Mouse (Mus musculus): Measurements from ENCODE around the gene Hoxd3.

Hoxd3 gene

GRCm38 (mm10) chr2:74711721-74712621, at the start of gene Hoxd3, which contains the start of gene Hoxd4:
TSS of gene Hoxd3 (plus strand) at chr2:74711927.
TSS of gene Hoxd4 (plus strand) at chr2:74711929.
- DNase-seq (ENCODE audit: low spot score), result no peak

GRCm38 (mm10) chr2:74663291-74663925, 48.3 kb upstream of the Hoxd3 start:
- DNase-seq (ENCODE audit: low spot score), result no peak

GRCm38 (mm10) chr2:74666411-74666810, 45.3 kb upstream of the Hoxd3 start:
- DNase-seq (ENCODE audit: low spot score), result no peak

GRCm38 (mm10) chr2:74667191-74667841, 44.4 kb upstream of the Hoxd3 start:
- DNase-seq (ENCODE audit: low spot score), result no peak

- no peak for DNase-seq (ENCODE audit: low spot score)
Observed at GRCm38 (mm10) chr2:74667842-74668357, 43.8 kb upstream of the Hoxd3 start, which contains the start of gene Hoxd13. TSS of gene Hoxd13 (plus strand) at chr2:74668310.

GRCm38 (mm10) chr2:74668370-74669229, 43.1 kb upstream of the Hoxd3 start:
- DNase-seq (ENCODE audit: low spot score), result no peak

- DNase-seq (ENCODE audit: low spot score), result no peak
Observed at GRCm38 (mm10) chr2:74669230-74669578, 42.5 kb upstream of the Hoxd3 start.

GRCm38 (mm10) chr2:74669650-74670235, 42.0 kb upstream of the Hoxd3 start:
- DNase-seq (ENCODE audit: low spot score), result no peak

- DNase-seq (ENCODE audit: low spot score), result no peak
Observed at GRCm38 (mm10) chr2:74670632-74671188, 41.0 kb upstream of the Hoxd3 start.

GRCm38 (mm10) chr2:74671847-74672246, 39.9 kb upstream of the Hoxd3 start:
- no peak for DNase-seq (ENCODE audit: low spot score)

GRCm38 (mm10) chr2:74672481-74673362, 39.0 kb upstream of the Hoxd3 start:
- peak; percentile 43 for DNase-seq (ENCODE audit: low spot score)

GRCm38 (mm10) chr2:74673835-74674425, 37.8 kb upstream of the Hoxd3 start:
- DNase-seq (ENCODE audit: low spot score), result no peak

- DNase-seq (ENCODE audit: low spot score), result no peak
Observed at GRCm38 (mm10) chr2:74674881-74675665, 36.7 kb upstream of the Hoxd3 start, which contains the start of gene Hoxd12. TSS of gene Hoxd12 (plus strand) at chr2:74675013.

- no peak for DNase-seq (ENCODE audit: low spot score)
Observed at GRCm38 (mm10) chr2:74675666-74676282, 36.0 kb upstream of the Hoxd3 start.

GRCm38 (mm10) chr2:74676376-74677052, 35.2 kb upstream of the Hoxd3 start:
- no peak for DNase-seq (ENCODE audit: low spot score)

- DNase-seq (ENCODE audit: low spot score), result no peak
Observed at GRCm38 (mm10) chr2:74677106-74677505, 34.6 kb upstream of the Hoxd3 start.

GRCm38 (mm10) chr2:74678891-74679595, 32.7 kb upstream of the Hoxd3 start, which contains the start of gene Hoxd11:
TSS of gene Hoxd11 (plus strand) at chr2:74679557.
- no peak for DNase-seq (ENCODE audit: low spot score)
